In the genomic region with DNA sequence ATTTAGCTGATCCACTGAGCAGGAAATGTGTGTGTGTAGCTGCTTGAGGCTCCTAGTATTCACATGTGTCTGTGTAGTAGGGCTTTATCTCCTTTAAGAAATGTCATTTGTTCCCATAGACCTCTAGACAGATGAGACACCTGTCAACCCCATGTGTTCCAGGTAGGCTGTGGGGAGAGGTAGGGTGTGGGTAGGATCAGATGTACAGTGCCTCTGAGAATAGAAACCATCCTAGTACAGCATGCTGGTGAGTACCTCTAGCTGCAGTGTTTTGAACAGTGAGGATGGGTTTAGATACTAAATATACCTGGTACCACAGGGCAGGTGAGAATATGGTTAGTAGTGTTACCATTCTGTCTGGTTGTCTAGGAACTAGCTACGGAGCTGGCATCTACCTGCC, we compare ENCODE assay signal across 20 mouse cellular contexts.
A peak's percentile ranks its signal among the peaks of the same experiment; 100 is the strongest.
DNase-seq lines count a peak whose midpoint lies in the region; ATAC-seq and TF ChIP-seq lines count a peak whose summit lies in the region.
"Had no signal": no experiment of that assay in that cellular context is flagged by ENCODE, and none has a peak within 500 bp of the region (broad histone marks: within the 10 kb centered on the region; RNA-seq: fewer than 3 reads in every experiment).

No protein-coding gene starts in this region.

- intact Hi-C loops in left cerebral cortex, postnatal 36 days (cut with DNase I): no loop called here

- peak overlapping the region; percentile 69; the same call in 1 of the 2 replicates for H3K27ac ChIP-seq in hindbrain, embryonic 13.5 days
- H3K27ac ChIP-seq in hindbrain, embryonic 10.5 days: no peak overlapping the region
- peak overlapping the region; percentile 26; the same call in 1 of the 2 replicates for H3K27ac ChIP-seq in forebrain, embryonic 16.5 days (ENCODE audit: low read length)
- H3K27ac ChIP-seq in midbrain, embryonic 12.5 days (replicated peaks): peak overlapping the region; percentile 60
- 0 out of 2 replicates have a peak overlapping the region, but pooled peaks have one; percentile 0 for H3K27ac ChIP-seq in neural tube, embryonic 14.5 days (ENCODE audit: low read depth, low read length)
- H3K27ac ChIP-seq: heart, embryonic 10.5 days; intestine, embryonic 15.5 days; liver, embryonic 14.5 days; macrophage had no signal

- DNase-seq in hindbrain, embryonic 10.5 days (ENCODE audit: low spot score): no peak
- no peak for DNase-seq in left cerebral cortex, postnatal 36 days (ENCODE audit: low spot score in 2 of 2)
- no peak for DNase-seq in lung, postnatal 10 days
- no peak for DNase-seq in lung, adult 2 months
- DNase-seq: adrenal gland, postnatal 25 days; cerebellum, adult 9-10 months; heart, postnatal 4 days; kidney, adult 8-10 months; kidney, postnatal 10 days; layer of hippocampus, postnatal 36 days; thymus, postnatal 25 days had no signal

- no peak for TF ChIP-seq CTCF in lung, adult 2 months (IDR thresholded peaks at IDR 0.05; ENCODE audit: insufficient read depth, low read length)

- H3K36me3 ChIP-seq in hindbrain, embryonic 13.5 days: no peaks in the 10 kb centered on the region
- H3K36me3 ChIP-seq in hindbrain, embryonic 10.5 days: no peaks in the 10 kb centered on the region
- no peaks in the 10 kb centered on the region for H3K36me3 ChIP-seq in forebrain, embryonic 16.5 days (ENCODE audit: control insufficient read depth, insufficient read depth)
- H3K36me3 ChIP-seq in midbrain, embryonic 12.5 days: no peaks in the 10 kb centered on the region
- H3K36me3 ChIP-seq in neural tube, embryonic 14.5 days (ENCODE audit: control insufficient read depth, insufficient read depth, low read length): no peaks in the 10 kb centered on the region
- H3K36me3 ChIP-seq: heart, embryonic 10.5 days; intestine, embryonic 15.5 days had no signal

- no peak for TF ChIP-seq POLR2A in lung, adult 2 months (IDR thresholded peaks at IDR 0.05; ENCODE audit: borderline replicate concordance, extremely low read depth, low read depth, low read length)

- H3K9me3 ChIP-seq in hindbrain, embryonic 13.5 days: no peaks in the 10 kb centered on the region
- H3K9me3 ChIP-seq in hindbrain, embryonic 10.5 days: no peaks in the 10 kb centered on the region
- H3K9me3 ChIP-seq in forebrain, embryonic 16.5 days (ENCODE audit: control insufficient read depth, low read length): no peaks in the 10 kb centered on the region
- H3K9me3 ChIP-seq in midbrain, embryonic 12.5 days: no peaks in the 10 kb centered on the region
- H3K9me3 ChIP-seq in neural tube, embryonic 14.5 days (ENCODE audit: control insufficient read depth, low read length): no peaks in the 10 kb centered on the region
- H3K9me3 ChIP-seq: heart, embryonic 10.5 days; intestine, embryonic 15.5 days had no signal

- no peak overlapping the region for H3K4me2 ChIP-seq in hindbrain, embryonic 13.5 days
- no peak overlapping the region for H3K4me2 ChIP-seq in forebrain, embryonic 16.5 days (ENCODE audit: low read length)
- no peak overlapping the region for H3K4me2 ChIP-seq in midbrain, embryonic 12.5 days (replicated peaks)
- no peak overlapping the region for H3K4me2 ChIP-seq in neural tube, embryonic 14.5 days (ENCODE audit: low read depth, low read length)
- H3K4me2 ChIP-seq: intestine, embryonic 15.5 days had no signal

- ATAC-seq in hindbrain, embryonic 13.5 days (ENCODE audit: low FRiP score): no peak
- peak; percentile 32 for ATAC-seq in forebrain, embryonic 16.5 days
- peak; percentile 39 for ATAC-seq in midbrain, embryonic 12.5 days (ENCODE audit: low FRiP score, low read depth)
- ATAC-seq in neural tube, embryonic 14.5 days (ENCODE audit: low read depth): no peak
- ATAC-seq: CD4-positive, CD25-positive, alpha-beta regulatory T cell, adult 4 months; intestine, embryonic 15.5 days had no signal

- peaks cover 14% of the 10 kb centered on the region; the same call in 1 of the 2 replicates for H3K4me1 ChIP-seq in hindbrain, embryonic 13.5 days (replicated peaks)
- H3K4me1 ChIP-seq in hindbrain, embryonic 10.5 days (replicated peaks): peaks cover 13% of the 10 kb centered on the region; the same call in 1 of the 2 replicates
- H3K4me1 ChIP-seq in forebrain, embryonic 16.5 days (replicated peaks; ENCODE audit: control insufficient read depth, insufficient read depth, low read length): peaks cover 14% of the 10 kb centered on the region; the same call in 1 of the 2 replicates
- peaks cover 16% of the 10 kb centered on the region for H3K4me1 ChIP-seq in midbrain, embryonic 12.5 days
- no peaks in the 10 kb centered on the region for H3K4me1 ChIP-seq in neural tube, embryonic 14.5 days (ENCODE audit: control insufficient read depth, insufficient read depth, low read length)
- no peaks in the 10 kb centered on the region for H3K4me1 ChIP-seq in lung, adult 2 months (ENCODE audit: control insufficient read depth, insufficient read depth, low read length)
- H3K4me1 ChIP-seq: heart, embryonic 10.5 days; intestine, embryonic 15.5 days had no signal

- H3K27me3 ChIP-seq in hindbrain, embryonic 13.5 days: 0 out of 2 replicates have a peak, but pooled peaks cover 14% of the 10 kb centered on the region
- H3K27me3 ChIP-seq in hindbrain, embryonic 10.5 days (ENCODE audit: insufficient read depth, poor library complexity, severe bottlenecking): no peaks in the 10 kb centered on the region
- peaks cover 6% of the 10 kb centered on the region; the same call in 1 of the 2 replicates for H3K27me3 ChIP-seq in forebrain, embryonic 16.5 days (replicated peaks; ENCODE audit: control insufficient read depth, insufficient read depth, low read length)
- H3K27me3 ChIP-seq in midbrain, embryonic 12.5 days: no peaks in the 10 kb centered on the region; the same call in 1 of the 2 replicates
- H3K27me3 ChIP-seq in neural tube, embryonic 14.5 days (ENCODE audit: control insufficient read depth, insufficient read depth, low read length): no peaks in the 10 kb centered on the region
- H3K27me3 ChIP-seq: intestine, embryonic 15.5 days had no signal

- H3K4me3 ChIP-seq in hindbrain, embryonic 13.5 days: no peak overlapping the region
- no peak overlapping the region for H3K4me3 ChIP-seq in hindbrain, embryonic 10.5 days
- no peak overlapping the region for H3K4me3 ChIP-seq in forebrain, embryonic 16.5 days (replicated peaks; ENCODE audit: low read length)
- no peak overlapping the region for H3K4me3 ChIP-seq in midbrain, embryonic 12.5 days
- no peak overlapping the region for H3K4me3 ChIP-seq in neural tube, embryonic 14.5 days (ENCODE audit: low read depth, low read length)
- H3K4me3 ChIP-seq in lung, adult 2 months (replicated peaks; ENCODE audit: extremely low read depth, low read depth, low read length): no peak overlapping the region
- H3K4me3 ChIP-seq: heart, embryonic 10.5 days; intestine, embryonic 15.5 days had no signal

- H3K9ac ChIP-seq in hindbrain, embryonic 13.5 days: no peak overlapping the region
- H3K9ac ChIP-seq in forebrain, embryonic 16.5 days (replicated peaks; ENCODE audit: low read depth, low read length): no peak overlapping the region
- 0 out of 2 replicates have a peak overlapping the region, but pooled peaks have one; percentile 11 for H3K9ac ChIP-seq in midbrain, embryonic 12.5 days (replicated peaks)
- no peak overlapping the region for H3K9ac ChIP-seq in neural tube, embryonic 14.5 days (replicated peaks; ENCODE audit: low read depth, low read length)
- H3K9ac ChIP-seq: intestine, embryonic 15.5 days; liver, embryonic 14.5 days had no signal

- WGBS in hindbrain, embryonic 13.5 days: 82% methylated on average over 1 of the region's 1 CpGs
- 97% methylated on average over 1 of the region's 1 CpGs for WGBS in hindbrain, embryonic 10.5 days
- 90% methylated on average over 1 of the region's 1 CpGs for WGBS in forebrain, embryonic 16.5 days
- WGBS in midbrain, embryonic 12.5 days: 95% methylated on average over 1 of the region's 1 CpGs
- WGBS in neural tube, embryonic 14.5 days: 87% methylated on average over 1 of the region's 1 CpGs
- 80% methylated on average over 1 of the region's 1 CpGs for WGBS in lung, adult 2 months

Comparison
In these comparisons a context has a peak if more than half of its experiments do, and no peak if none do; other contexts are left out.
1. ATAC-seq: peak in forebrain, embryonic 16.5 days (single experiment) and midbrain, embryonic 12.5 days (single experiment); none in hindbrain, embryonic 13.5 days (single experiment) and neural tube, embryonic 14.5 days (single experiment).